ENCODE assay signal across 8 mouse cellular contexts in the genomic region with DNA sequence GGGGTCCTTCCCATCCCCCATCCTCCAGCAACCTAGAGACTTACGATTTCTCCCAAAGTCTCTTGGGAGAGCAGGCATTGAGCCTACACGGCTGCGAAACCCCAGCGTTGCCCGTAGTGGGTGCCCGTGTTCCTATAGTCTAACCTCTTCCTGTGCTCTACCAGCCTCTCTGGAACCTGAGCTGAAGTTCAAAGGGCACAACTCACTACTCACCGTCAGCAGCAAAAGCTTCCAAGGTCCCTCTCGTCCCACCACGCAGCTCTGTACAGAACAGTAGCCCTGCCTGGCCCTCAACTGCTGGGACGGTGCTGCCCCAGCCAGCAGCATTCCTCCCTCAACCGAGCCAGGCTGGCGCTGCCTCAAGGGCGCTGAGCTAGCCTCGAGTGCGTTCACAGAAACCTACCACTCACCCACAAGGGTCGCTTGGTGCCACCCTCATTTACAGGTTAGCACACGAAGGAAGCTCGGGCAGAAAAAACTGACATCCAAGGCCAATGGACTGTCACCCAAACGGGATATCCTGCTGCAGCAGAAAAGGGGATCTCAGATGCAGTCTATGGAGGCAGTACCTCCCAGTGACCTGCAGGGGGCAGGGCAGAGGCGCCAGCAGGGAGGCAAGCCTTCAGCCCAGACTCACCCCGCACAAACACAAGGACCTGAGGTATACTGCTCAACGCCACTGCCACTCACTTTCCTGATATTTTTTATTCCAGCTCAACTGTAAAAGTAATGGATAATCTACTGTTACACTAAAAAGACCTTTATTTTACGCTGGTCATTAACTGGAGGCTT.
DNase-seq lines count a peak whose midpoint lies in the region; ATAC-seq and TF ChIP-seq lines count a peak whose summit lies in the region.

No protein-coding gene starts in this region.

- WGBS in lung, adult 2 months = 40% methylated on average over 23 of the region's 23 CpGs
- WGBS in lung, postnatal 0 days = 42% methylated on average over 23 of the region's 23 CpGs
- 45% methylated on average over 23 of the region's 23 CpGs for WGBS in small intestine, adult 2 months

- no peak overlapping the region for H3K27ac ChIP-seq in lung, postnatal 0 days (ENCODE audit: low read length)
- no peak overlapping the region for H3K27ac ChIP-seq in small intestine, adult 2 months (ENCODE audit: insufficient read depth, low read depth, low read length)

- no peak overlapping the region for H3K4me2 ChIP-seq in lung, postnatal 0 days (replicated peaks; ENCODE audit: low read depth, low read length)

- no peaks in the 10 kb centered on the region for H3K9me3 ChIP-seq in lung, postnatal 0 days (ENCODE audit: low read length)

- H3K27me3 ChIP-seq in lung, postnatal 0 days (replicated peaks; ENCODE audit: insufficient read depth, low read length) = no peaks in the 10 kb centered on the region
- H3K27me3 ChIP-seq in small intestine, adult 2 months (ENCODE audit: control insufficient read depth, insufficient read depth, low read length) = no peaks in the 10 kb centered on the region

- H3K9ac ChIP-seq in lung, postnatal 0 days (replicated peaks; ENCODE audit: low read depth) = no peak overlapping the region

- peak; percentile 70 for TF ChIP-seq CTCF in lung, adult 2 months (IDR thresholded peaks at IDR 0.05; ENCODE audit: insufficient read depth, low read length)
- peak; percentile 87 for TF ChIP-seq CTCF in lung, postnatal 0 days (IDR thresholded peaks at IDR 0.05)
- TF ChIP-seq CTCF in small intestine, adult 2 months (IDR thresholded peaks at IDR 0.05; ENCODE audit: extremely low read depth, insufficient read length, insufficient replicate concordance, low read depth, low read length) = peak; percentile 53; the same call in 1 of the 2 replicates

- TF ChIP-seq EP300 in lung, postnatal 0 days (IDR thresholded peaks at IDR 0.05) = no peak

- DNase-seq in CD4-positive, CD25-positive, alpha-beta regulatory T cell, adult 2 months (ENCODE audit: low read depth, low spot score) = peak; percentile 27
- peak; percentile 20 for DNase-seq in lung, adult 2 months
- no peak for DNase-seq in lung, postnatal 25 days (ENCODE audit: low spot score)
- peak; percentile 62 for DNase-seq in cerebellum, adult 9-11 months
- DNase-seq in hindlimb bud, embryonic 11.5 days (ENCODE audit: extremely low spot score, low read depth, low spot score) = peak; percentile 28
- peak; percentile 37 for DNase-seq in lung, postnatal 0 days (ENCODE audit: low spot score)

- H3K4me1 ChIP-seq in lung, adult 2 months (ENCODE audit: control insufficient read depth, insufficient read depth, low read length) = no peaks in the 10 kb centered on the region
- no peaks in the 10 kb centered on the region for H3K4me1 ChIP-seq in lung, postnatal 0 days (ENCODE audit: insufficient read depth, low read depth, low read length)
- H3K4me1 ChIP-seq in small intestine, adult 2 months (ENCODE audit: control insufficient read depth, insufficient read depth, insufficient read length, low read length) = no peaks in the 10 kb centered on the region

- no peaks in the 10 kb centered on the region for H3K36me3 ChIP-seq in lung, postnatal 0 days (ENCODE audit: insufficient read depth, low read length)
- H3K36me3 ChIP-seq in small intestine, adult 2 months (ENCODE audit: control insufficient read depth, insufficient read depth, low read length) = no peaks in the 10 kb centered on the region

- H3K4me3 ChIP-seq in lung, adult 2 months (replicated peaks; ENCODE audit: extremely low read depth, low read depth, low read length) = no peak overlapping the region
- H3K4me3 ChIP-seq in lung, postnatal 0 days (ENCODE audit: low read depth, low read length) = no peak overlapping the region
- H3K4me3 ChIP-seq in small intestine, adult 2 months (ENCODE audit: low read depth, low read length) = no peak overlapping the region

- TF ChIP-seq POLR2A in lung, adult 2 months (IDR thresholded peaks at IDR 0.05; ENCODE audit: borderline replicate concordance, extremely low read depth, low read depth, low read length) = no peak
- no peak for TF ChIP-seq POLR2A in small intestine, adult 2 months (IDR thresholded peaks at IDR 0.05; ENCODE audit: low read depth, low read length)

- ATAC-seq in CD4-positive, CD25-positive, alpha-beta regulatory T cell, adult 4 months = no peak
- no peak for ATAC-seq in lung, postnatal 0 days
